In the genomic region with DNA sequence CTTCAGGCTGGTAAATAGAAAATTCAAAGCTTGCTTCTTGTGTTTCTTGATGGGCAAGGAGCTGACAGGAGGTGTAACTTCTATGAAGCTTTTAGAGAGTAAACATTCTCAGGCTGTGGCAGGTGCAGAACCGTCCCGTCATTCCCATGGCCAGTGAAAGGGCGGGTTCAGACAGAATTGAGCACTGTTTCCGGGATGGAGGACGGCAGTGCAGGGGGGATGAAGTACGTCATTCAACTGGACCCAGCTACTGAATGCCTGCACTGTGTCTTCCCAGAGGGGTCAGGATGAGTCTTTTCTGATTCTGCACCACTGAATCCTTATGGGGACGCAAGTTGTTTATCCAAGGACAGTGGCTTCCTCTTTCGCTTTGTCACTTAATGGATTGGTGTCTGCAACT, we compare ENCODE assay signal across 10 mouse cellular contexts.
A peak's percentile ranks its signal among the peaks of the same experiment; 100 is the strongest.
DNase-seq lines count a peak whose midpoint lies in the region; ATAC-seq and TF ChIP-seq lines count a peak whose summit lies in the region.
"Had no signal": no experiment of that assay in that cellular context is flagged by ENCODE, and none has a peak within 500 bp of the region (broad histone marks: within the 10 kb centered on the region; RNA-seq: fewer than 3 reads in every experiment).

No protein-coding gene starts in this region.

- ATAC-seq in forebrain, postnatal 0 days = peak; percentile 80
- no peak for ATAC-seq in hindbrain, embryonic 15.5 days (ENCODE audit: low FRiP score, low read depth)
- ATAC-seq in midbrain, postnatal 0 days (ENCODE audit: low FRiP score) = peak; percentile 62; the same call in 1 of the 2 replicates
- ATAC-seq: Patski had no signal

- WGBS in forebrain, postnatal 0 days = 46% methylated on average over 8 of the region's 8 CpGs
- 49% methylated on average over 8 of the region's 8 CpGs for WGBS in hindbrain, embryonic 15.5 days
- WGBS in midbrain, postnatal 0 days = 63% methylated on average over 8 of the region's 8 CpGs

- H3K9me3 ChIP-seq in forebrain, postnatal 0 days (ENCODE audit: low read length) = no peaks in the 10 kb centered on the region
- no peaks in the 10 kb centered on the region for H3K9me3 ChIP-seq in hindbrain, embryonic 15.5 days
- no peaks in the 10 kb centered on the region for H3K9me3 ChIP-seq in midbrain, postnatal 0 days (ENCODE audit: low read length)
- H3K9me3 ChIP-seq: limb, embryonic 13.5 days had no signal

- DNase-seq in layer of hippocampus, adult 11-12 months (ENCODE audit: low spot score) = peak; percentile 31
- DNase-seq in layer of hippocampus, postnatal 25 days (ENCODE audit: extremely low spot score in 1 of 2, low spot score in 1 of 2) = no peak
- peak; percentile 16 for DNase-seq in forebrain, postnatal 0 days
- DNase-seq in midbrain, postnatal 0 days (ENCODE audit: low spot score) = peak; percentile 44
- no peak for DNase-seq in spleen, postnatal 10 days (ENCODE audit: low spot score in 2 of 2)
- DNase-seq in adipocyte (ENCODE audit: low spot score) = no peak
- DNase-seq: cerebellum, adult 18-20 months had no signal

- peak overlapping the region; percentile 26; the same call in 1 of the 2 replicates for H3K4me2 ChIP-seq in forebrain, postnatal 0 days (ENCODE audit: low read depth)
- peak overlapping the region; percentile 34 for H3K4me2 ChIP-seq in hindbrain, embryonic 15.5 days
- peak overlapping the region; percentile 33 for H3K4me2 ChIP-seq in midbrain, postnatal 0 days (ENCODE audit: low read depth, low read length, poor library complexity, severe bottlenecking)
- H3K4me2 ChIP-seq: limb, embryonic 13.5 days had no signal

- 0 out of 2 replicates have a peak, but pooled peaks cover 11% of the 10 kb centered on the region for H3K4me1 ChIP-seq in forebrain, postnatal 0 days (ENCODE audit: insufficient read depth)
- peaks cover 14% of the 10 kb centered on the region for H3K4me1 ChIP-seq in hindbrain, embryonic 15.5 days (replicated peaks)
- H3K4me1 ChIP-seq in midbrain, postnatal 0 days (ENCODE audit: insufficient read depth, low read length) = no peaks in the 10 kb centered on the region

- no peaks in the 10 kb centered on the region for H3K27me3 ChIP-seq in forebrain, postnatal 0 days (ENCODE audit: insufficient read depth, low read length)
- no peaks in the 10 kb centered on the region for H3K27me3 ChIP-seq in hindbrain, embryonic 15.5 days
- no peaks in the 10 kb centered on the region for H3K27me3 ChIP-seq in midbrain, postnatal 0 days (ENCODE audit: insufficient read depth, low read length)
- H3K27me3 ChIP-seq: Patski had no signal

- H3K4me3 ChIP-seq in forebrain, postnatal 0 days (ENCODE audit: low read depth, low read length) = no peak overlapping the region
- H3K4me3 ChIP-seq in hindbrain, embryonic 15.5 days = no peak overlapping the region
- H3K4me3 ChIP-seq in midbrain, postnatal 0 days (ENCODE audit: low read depth, low read length) = peak overlapping the region; percentile 2; the same call in 1 of the 2 replicates
- H3K4me3 ChIP-seq: limb, embryonic 13.5 days had no signal

- H3K36me3 ChIP-seq in forebrain, postnatal 0 days (ENCODE audit: insufficient read depth) = no peaks in the 10 kb centered on the region
- H3K36me3 ChIP-seq in hindbrain, embryonic 15.5 days = no peaks in the 10 kb centered on the region
- no peaks in the 10 kb centered on the region for H3K36me3 ChIP-seq in midbrain, postnatal 0 days (ENCODE audit: insufficient read depth, low read length)
- H3K36me3 ChIP-seq: limb, embryonic 13.5 days had no signal

- no peak overlapping the region for H3K27ac ChIP-seq in forebrain, postnatal 0 days (ENCODE audit: low read depth, low read length)
- no peak overlapping the region for H3K27ac ChIP-seq in hindbrain, embryonic 15.5 days (replicated peaks)
- H3K27ac ChIP-seq in midbrain, postnatal 0 days (ENCODE audit: low read depth, low read length) = no peak overlapping the region
- H3K27ac ChIP-seq: limb, embryonic 13.5 days had no signal

- no peak overlapping the region for H3K9ac ChIP-seq in forebrain, postnatal 0 days
- H3K9ac ChIP-seq in hindbrain, embryonic 15.5 days = no peak overlapping the region
- no peak overlapping the region for H3K9ac ChIP-seq in midbrain, postnatal 0 days (replicated peaks; ENCODE audit: low read length, poor library complexity, severe bottlenecking)
- H3K9ac ChIP-seq: limb, embryonic 13.5 days had no signal

- TF ChIP-seq CTCF in forebrain, postnatal 0 days (IDR thresholded peaks at IDR 0.05; ENCODE audit: low read depth) = no peak
- TF ChIP-seq CTCF in midbrain, postnatal 0 days (IDR thresholded peaks at IDR 0.05) = no peak

Comparison
In these comparisons a context has a peak if more than half of its experiments do, and no peak if none do; other contexts are left out.
1. DNase-seq: peak in layer of hippocampus, adult 11-12 months (single experiment), forebrain, postnatal 0 days (single experiment) and midbrain, postnatal 0 days (single experiment); none in layer of hippocampus, postnatal 25 days (0 of 2), spleen, postnatal 10 days (0 of 2) and adipocyte (single experiment).
2. Peak in every context shown above with its lines, with median percentiles within 50 percentile points of each other: H3K4me2 ChIP-seq.